Mouse (Mus musculus): ENCODE data around the gene Ruvbl1. TPM values are rescaled to one million over a fixed set of nuclear protein-coding genes. Genes with fewer than 3 reads are reported as not detected.

Ruvbl1 gene
- polyA plus RNA-seq, 1 experiment from 2014 or later, result 37.9 TPM

DNA sequence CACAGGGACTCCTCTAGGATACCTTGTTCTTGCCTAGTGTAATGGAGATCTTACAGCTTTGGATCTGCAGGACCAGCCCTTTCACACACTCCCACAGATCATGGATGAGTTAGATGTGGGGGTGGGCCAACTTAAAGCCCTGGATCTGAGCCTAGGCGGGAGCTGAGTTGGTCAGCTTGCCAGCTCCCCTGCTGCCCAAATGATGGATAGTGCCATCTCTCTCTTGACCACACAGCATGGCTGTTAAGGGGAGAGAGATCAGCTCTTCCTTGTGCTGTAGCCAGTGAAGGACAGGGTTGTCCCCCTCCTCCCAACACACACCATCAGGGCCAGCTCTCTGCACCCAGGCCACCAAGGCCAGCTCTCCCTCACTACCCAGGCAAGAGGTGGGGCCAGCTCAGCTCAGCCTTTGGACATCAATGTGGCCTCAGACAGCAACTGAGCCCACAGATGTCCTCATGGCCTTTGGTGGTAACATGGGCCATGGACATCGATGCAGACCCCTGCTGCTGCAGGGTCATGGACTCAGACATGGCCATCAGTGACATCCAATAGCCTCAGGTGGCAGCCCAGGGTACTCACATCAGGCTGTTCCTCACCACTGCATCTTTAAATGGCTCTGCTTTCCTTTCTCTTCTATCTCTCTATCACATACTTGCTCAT, 75.0 kb downstream of the Ruvbl1 start:
- 54% methylated on average over 2 of the region's 2 CpGs for WGBS
- Histone ChIP-seq H3K4me2 (replicated peaks; ENCODE audit: low read depth) (no peak overlapping the region), H3K9ac (ENCODE audit: low read length) (no peak overlapping the region), H3K27me3 (ENCODE audit: control insufficient read depth, insufficient read depth, low read length) (no peaks in the 10 kb centered on the region), H3K4me3 (ENCODE audit: low read depth, low read length) (no peak overlapping the region), H3K36me3 (ENCODE audit: control insufficient read depth, insufficient read depth, low read length) (no peaks in the 10 kb centered on the region), H3K27ac (replicated peaks) (no peak overlapping the region), H3K9me3 (ENCODE audit: control insufficient read depth, low read length) (no peaks in the 10 kb centered on the region), H3K4me1 (replicated peaks; ENCODE audit: control insufficient read depth, insufficient read depth) (no peaks in the 10 kb centered on the region)
- DNase-seq (ENCODE audit: low spot score), result no peak
- no peak for ATAC-seq (ENCODE audit: low FRiP score, low TSS enrichment)
- no peak for TF ChIP-seq EP300 (optimal IDR thresholded peaks at IDR 0.05)
- TF ChIP-seq CTCF (IDR thresholded peaks at IDR 0.05; ENCODE audit: low read depth), result no peak

DNA sequence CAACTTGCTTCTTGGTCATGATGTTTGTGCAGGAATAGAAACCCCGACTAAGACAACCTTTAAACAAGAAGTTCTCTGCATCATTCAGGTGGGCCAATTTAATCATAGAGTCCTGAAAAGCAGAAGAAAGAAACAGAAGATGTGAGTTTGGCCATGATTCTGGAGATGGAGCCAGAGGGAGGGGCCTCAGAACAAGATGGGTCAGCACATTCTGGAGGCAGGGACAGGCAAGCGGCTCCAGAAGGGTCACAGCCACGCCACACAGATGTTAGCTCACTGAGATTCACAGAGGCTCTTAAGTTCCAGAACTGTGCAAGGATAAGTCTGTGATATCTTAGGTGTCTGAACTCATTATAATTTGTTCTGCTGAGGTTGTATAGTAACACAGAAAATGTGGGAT, 79.0 kb downstream of the Ruvbl1 start:
- Histone ChIP-seq H3K27ac (replicated peaks) (no peak overlapping the region), H3K9ac (ENCODE audit: low read length) (no peak overlapping the region), H3K36me3 (ENCODE audit: control insufficient read depth, insufficient read depth, low read length) (no peaks in the 10 kb centered on the region), H3K4me3 (ENCODE audit: low read depth, low read length) (no peak overlapping the region), H3K4me2 (replicated peaks; ENCODE audit: low read depth) (no peak overlapping the region), H3K27me3 (ENCODE audit: control insufficient read depth, insufficient read depth, low read length) (no peaks in the 10 kb centered on the region), H3K4me1 (replicated peaks; ENCODE audit: control insufficient read depth, insufficient read depth) (no peaks in the 10 kb centered on the region), H3K9me3 (ENCODE audit: control insufficient read depth, low read length) (no peaks in the 10 kb centered on the region)
- DNase-seq (ENCODE audit: low spot score) (no peak), ATAC-seq (ENCODE audit: low FRiP score, low TSS enrichment) (no peak)
- 77% methylated on average over 3 of the region's 3 CpGs for WGBS
- TF ChIP-seq CTCF (IDR thresholded peaks at IDR 0.05; ENCODE audit: low read depth) (no peak), EP300 (optimal IDR thresholded peaks at IDR 0.05) (no peak)

DNA sequence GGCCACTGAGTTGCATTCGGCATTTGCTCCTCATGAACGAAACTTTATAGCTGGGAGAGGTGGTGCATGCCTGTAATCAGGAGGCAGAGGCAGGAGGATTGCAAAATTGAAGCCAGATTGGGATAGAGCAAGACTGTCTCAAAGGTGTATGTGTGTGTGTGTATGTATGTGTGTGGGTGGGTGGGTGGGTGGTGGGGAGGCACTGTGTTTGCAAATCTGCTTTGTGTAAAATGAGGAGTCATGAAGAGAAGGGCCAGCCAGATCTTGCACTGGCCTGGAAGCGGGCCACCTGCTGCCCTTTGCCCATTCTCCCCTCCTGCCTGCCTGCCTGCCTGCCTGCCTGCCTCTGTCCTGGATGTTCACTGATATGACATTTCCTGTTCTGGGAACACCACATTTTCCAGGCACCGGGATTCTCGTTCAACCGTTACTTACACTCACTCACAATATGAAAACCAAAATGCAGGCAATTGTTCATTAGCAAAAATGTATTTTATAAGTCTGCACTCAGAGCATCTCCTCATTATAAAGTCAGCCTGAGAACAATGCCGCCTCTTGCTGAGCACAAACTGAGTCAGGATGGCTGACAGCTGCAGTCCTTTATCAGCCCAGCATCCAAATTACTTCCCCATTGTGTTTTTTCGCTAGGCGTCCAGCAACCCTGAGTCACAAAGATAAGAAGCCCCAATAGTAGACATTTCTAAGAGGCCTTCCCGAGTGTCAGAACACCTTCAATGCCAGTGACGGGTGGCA, 79.6 kb downstream of the Ruvbl1 start:
- 47% methylated on average over 11 of the region's 11 CpGs for WGBS
- no peak for DNase-seq (ENCODE audit: low spot score)
- ATAC-seq (ENCODE audit: low FRiP score, low TSS enrichment), result no peak

DNA sequence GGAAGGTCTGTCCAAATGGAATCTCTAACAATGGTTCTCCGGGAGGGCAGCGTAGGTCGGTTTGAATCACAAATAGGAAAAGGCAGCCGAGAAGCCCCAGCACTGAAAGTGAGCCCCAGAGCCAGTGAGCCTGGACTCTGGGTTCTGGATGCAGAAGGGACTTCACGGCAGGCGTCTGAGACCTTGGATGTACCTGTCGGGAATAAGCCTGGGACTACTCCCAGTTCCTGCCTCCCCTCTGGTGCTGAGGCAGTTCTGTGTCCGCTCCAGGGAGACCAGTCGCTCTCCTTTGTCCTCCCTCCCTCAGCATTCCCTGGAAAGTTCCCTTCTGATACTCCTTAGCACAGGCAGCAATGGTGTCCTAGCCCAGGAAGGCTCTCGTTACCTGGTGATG, 80.2 kb downstream of the Ruvbl1 start:
- H3K4me1 ChIP-seq (replicated peaks; ENCODE audit: control insufficient read depth, insufficient read depth), result no peaks in the 10 kb centered on the region
- WGBS, result 37% methylated on average over 10 of the region's 10 CpGs
- no peak for DNase-seq (ENCODE audit: low spot score)
- no peak for ATAC-seq (ENCODE audit: low FRiP score, low TSS enrichment)
- TF ChIP-seq EP300 (optimal IDR thresholded peaks at IDR 0.05), result no peak
- no peak for TF ChIP-seq CTCF (IDR thresholded peaks at IDR 0.05; ENCODE audit: low read depth)
- H3K27me3 ChIP-seq (ENCODE audit: control insufficient read depth, insufficient read depth, low read length), result no peaks in the 10 kb centered on the region
- H3K36me3 ChIP-seq (ENCODE audit: control insufficient read depth, insufficient read depth, low read length), result no peaks in the 10 kb centered on the region
- no peak overlapping the region for H3K27ac ChIP-seq (replicated peaks)
- H3K4me3 ChIP-seq (ENCODE audit: low read depth, low read length), result no peak overlapping the region
- H3K9ac ChIP-seq (ENCODE audit: low read length), result no peak overlapping the region
- no peak overlapping the region for H3K4me2 ChIP-seq (replicated peaks; ENCODE audit: low read depth)
- H3K9me3 ChIP-seq (ENCODE audit: control insufficient read depth, low read length), result no peaks in the 10 kb centered on the region

More for the DNA sequence above, 79.6 kb downstream of the Ruvbl1 start:
- no peak overlapping the region for H3K9ac ChIP-seq (ENCODE audit: low read length)
- H3K27me3 ChIP-seq (ENCODE audit: control insufficient read depth, insufficient read depth, low read length), result no peaks in the 10 kb centered on the region
- H3K4me1 ChIP-seq (replicated peaks; ENCODE audit: control insufficient read depth, insufficient read depth), result no peaks in the 10 kb centered on the region
- H3K36me3 ChIP-seq (ENCODE audit: control insufficient read depth, insufficient read depth, low read length), result no peaks in the 10 kb centered on the region
- no peak overlapping the region for H3K4me2 ChIP-seq (replicated peaks; ENCODE audit: low read depth)
- H3K9me3 ChIP-seq (ENCODE audit: control insufficient read depth, low read length), result no peaks in the 10 kb centered on the region
- TF ChIP-seq EP300 (optimal IDR thresholded peaks at IDR 0.05), result no peak
- no peak for TF ChIP-seq CTCF (IDR thresholded peaks at IDR 0.05; ENCODE audit: low read depth)
- H3K27ac ChIP-seq (replicated peaks), result no peak overlapping the region
- no peak overlapping the region for H3K4me3 ChIP-seq (ENCODE audit: low read depth, low read length)

Other genes starting within 250 kb of the Ruvbl1 start
- not detected in 2 replicates for gene Dnajb8, start 243.1 kb upstream of the Ruvbl1 start, polyA plus RNA-seq (2015; fragmentation: Nextera tagmentation; extraction: Ambion mirVana)
- gene Eefsec, start 18.9 kb upstream of the Ruvbl1 start, polyA plus RNA-seq (2015; fragmentation: Nextera tagmentation; extraction: Ambion mirVana), result 19.5 and 20.6 TPM in 2 replicates
- 163 and 168 TPM in 2 replicates for gene Sec61a1, start 53.5 kb downstream of the Ruvbl1 start, polyA plus RNA-seq (2015; fragmentation: Nextera tagmentation; extraction: Ambion mirVana)
- gene Kbtbd12, start 172.5 kb downstream of the Ruvbl1 start, polyA plus RNA-seq (2015; fragmentation: Nextera tagmentation; extraction: Ambion mirVana), result 0.28 and 0.62 TPM in 2 replicates